Mouse (Mus musculus) cerebellum, adult 11-12 months (tissue): ENCODE results near the gene Zfp612.
"Not testable (repeated sequence)": the region's sequence is repeated elsewhere in the genome, so short reads cannot be mapped to it uniquely, and the experiment has no call there.

Experiments used
- DNase-seq: peaks from one replicate; pipeline ENCODE4 v3.0.0; 2022

The Zfp612 gene

DNA sequence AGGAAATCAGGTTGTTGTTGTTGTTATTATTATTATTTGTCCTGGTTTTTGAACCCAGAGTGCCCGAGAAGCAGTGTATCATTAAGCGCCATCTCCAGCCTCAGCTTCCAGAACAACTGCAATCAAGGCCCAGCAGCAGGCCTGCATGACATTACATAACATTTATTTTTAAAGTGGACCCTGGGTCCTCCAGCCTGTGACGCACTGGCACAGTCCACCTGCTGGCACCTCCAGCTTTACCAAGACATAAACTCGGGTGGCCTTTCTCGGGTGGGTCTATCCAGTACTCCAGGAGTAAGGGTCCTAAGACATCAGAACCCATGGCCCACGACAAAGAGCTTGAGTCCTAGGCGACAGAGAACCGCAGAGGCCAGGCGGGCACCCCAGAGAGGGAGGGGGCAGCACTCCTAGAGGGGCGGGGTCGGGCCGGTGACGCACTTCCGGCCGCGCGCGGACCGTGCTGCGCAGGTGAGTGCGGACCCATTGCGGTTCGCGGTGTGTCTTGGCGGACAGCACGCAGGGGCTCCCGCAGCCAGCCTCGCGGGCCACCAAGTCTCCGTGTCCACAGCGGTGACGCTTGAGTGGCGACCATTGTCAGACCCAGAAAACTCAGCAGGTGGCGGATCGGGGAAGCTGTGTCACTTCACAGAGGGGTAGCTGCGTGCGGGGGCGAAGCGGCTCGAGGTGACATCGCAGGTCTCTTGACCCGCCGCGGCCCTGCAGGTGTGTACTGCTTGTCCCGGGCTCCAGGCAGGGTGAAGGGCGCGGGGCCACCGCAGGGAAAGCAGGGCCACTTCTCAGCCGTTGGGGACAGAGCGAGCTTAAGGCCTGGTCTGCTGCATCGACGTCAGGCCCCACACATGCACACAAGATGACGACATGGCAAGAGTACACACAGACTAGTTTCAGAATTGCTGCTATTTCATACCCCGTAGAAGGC is at the start of gene Zfp612:
TSS of gene Zfp612 (plus strand) at position 465 of the 940 bp plus-strand sequence.
- DNase-seq: peak; percentile 87

DNA sequence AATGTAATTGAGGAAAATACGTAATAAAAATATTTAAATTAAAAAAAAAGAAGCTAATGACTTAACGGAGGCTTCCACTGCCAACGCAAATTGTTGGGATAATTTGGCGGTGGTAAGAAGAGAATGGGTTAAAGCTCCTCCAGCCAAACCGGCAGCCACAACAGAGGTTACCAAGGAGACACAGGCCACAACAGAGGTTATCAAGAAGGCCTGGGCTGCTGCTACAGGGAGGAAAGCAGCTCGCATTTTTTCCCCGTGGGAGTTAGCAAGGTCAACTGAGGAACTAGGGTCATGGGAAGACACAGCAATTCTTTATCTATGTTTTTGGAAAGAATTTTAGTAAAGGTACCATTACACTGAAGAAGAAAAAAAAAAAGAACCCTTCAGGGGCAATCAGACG is 45.8 kb upstream of the Zfp612 start:
- DNase-seq: not testable (repeated sequence)

DNA sequence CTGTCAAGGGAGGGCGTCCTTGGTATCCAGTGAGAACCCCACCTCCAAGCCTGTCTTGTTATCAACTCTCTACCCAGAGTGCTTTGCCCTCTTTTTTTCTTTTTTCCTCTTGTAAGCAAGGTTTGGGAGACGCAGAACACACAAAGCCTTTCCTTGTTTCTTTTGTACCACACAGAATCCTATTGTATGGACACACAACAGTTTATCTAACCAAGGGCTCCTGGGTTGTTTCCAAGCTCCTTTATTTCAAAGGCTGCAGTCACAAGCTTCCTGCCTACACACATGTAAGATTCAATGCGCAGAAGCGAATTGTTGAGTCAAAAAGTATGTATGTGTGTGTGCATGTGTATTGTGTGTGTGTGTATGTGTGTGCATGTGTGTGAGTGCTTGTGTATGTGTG is 45.2 kb upstream of the Zfp612 start:
- no peak for DNase-seq

DNA sequence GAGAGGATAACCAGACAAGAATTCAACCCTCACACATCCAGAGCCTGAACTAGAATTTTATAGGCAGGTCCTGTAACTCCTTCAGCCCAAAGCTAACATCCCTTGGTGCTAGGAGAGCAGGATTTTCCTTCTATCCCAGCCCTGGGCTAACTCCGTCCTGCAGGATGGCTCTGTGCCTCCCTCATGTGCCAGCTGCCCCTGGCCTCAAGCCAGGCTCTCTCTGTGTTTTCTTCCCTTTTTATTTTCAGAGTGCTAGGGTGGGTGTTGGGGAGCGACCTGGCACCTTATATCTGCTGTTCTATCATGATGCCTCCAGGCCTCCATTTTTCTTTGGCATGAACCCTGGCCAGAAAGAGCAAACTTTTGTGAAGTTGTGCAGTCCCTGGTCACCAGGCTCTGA is 43.4 kb upstream of the Zfp612 start:
- DNase-seq: no peak

DNA sequence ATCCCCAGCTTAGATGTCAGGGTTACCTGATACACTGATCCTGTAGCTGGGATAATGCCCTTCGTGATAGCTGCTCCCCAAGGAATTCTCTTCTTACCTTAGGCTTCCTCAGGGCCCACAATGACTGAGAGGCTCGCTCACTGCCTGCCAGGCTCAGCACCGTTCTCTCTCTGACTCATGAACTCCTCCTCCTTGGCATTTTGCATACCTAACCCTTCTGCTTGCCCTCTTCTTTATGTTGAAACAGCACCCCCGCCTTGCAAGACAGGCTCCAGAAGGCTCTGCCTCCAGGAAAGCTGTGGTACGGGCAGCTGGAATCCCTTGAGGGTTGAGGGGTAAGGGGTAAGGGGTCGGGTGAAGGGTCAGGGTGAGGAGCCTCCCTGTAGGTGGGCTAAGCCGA is 40.3 kb upstream of the Zfp612 start:
- no peak for DNase-seq

DNA sequence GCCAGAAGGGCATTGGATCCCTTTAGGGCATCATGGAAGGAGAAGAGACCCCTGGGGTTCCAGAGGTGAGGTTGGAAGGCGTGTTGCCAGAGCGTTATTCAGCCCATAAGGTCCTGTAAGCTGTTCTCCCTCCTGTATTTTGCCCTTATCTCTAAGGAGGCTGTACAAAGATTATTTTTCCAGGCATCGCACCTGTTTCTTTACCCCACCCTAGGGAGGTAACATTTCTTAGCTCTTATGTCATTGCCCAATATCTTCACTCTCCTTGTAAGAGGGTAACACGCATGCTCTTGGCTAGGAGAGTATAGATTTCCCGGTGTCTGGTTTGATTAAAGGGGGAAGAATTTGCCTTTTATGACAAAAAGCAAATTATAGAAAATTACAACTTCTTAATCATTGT is 39.9 kb upstream of the Zfp612 start, which contains the start of gene Chst4:
TSS of gene Chst4 (minus strand) at position 82 of the 400 bp plus-strand sequence.
- no peak for DNase-seq

DNA sequence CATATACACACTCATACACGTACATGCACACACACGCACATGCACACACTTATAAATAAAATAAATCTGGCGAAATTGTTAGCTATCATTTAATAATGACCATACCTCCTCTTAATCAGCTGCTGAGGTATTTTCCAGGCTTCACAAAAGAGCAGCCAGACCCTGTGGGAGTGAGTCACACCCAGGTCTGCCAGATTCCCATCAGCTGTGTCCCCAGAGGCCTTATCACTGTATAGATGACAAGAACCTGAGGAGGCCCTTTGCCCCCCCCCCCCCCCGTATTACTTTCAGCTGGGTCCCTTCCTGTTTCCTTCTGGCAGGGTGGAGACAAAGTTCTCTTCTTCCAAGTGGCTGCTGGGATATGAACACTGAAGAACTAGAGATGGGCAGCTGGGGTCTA is 39.0 kb upstream of the Zfp612 start:
- no peak for DNase-seq

DNA sequence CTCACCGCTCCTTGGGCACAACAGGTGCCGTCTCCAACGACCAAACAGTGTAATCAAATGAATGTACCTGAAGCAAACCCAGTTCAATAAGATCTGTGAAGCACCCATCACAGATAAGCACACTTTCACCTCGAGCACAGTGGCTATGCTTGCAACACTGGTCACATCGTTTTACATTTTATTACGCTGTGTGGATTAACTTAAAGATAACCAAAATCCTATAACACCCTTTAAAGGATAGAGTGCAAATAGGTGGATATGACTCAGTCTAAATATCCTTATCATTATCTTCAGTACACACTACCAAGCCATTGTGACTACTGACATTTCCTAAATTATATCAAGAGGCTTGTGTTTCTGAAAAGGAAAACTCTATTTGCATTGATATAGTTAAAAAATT is 28.3 kb upstream of the Zfp612 start:
- no peak for DNase-seq

DNA sequence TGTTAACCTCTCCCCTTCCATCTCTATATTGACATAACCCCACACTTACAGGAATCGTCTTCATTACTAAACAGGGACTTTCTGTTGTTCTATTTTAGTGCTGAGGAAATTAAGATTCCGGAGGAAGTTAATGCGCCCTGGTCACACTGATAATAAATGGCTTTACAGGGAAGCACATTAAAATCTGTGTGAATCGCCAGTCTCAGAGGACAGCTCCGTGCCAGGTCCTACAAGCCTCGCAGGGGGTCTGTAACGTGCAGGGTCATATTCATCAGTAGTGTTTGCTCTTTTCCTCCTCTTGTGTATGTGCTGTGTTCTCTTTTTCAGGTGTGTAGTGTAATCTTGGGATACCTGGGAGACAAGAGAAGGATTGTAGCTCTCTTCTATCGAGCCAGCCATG is 21.3 kb upstream of the Zfp612 start:
- DNase-seq: no peak

DNA sequence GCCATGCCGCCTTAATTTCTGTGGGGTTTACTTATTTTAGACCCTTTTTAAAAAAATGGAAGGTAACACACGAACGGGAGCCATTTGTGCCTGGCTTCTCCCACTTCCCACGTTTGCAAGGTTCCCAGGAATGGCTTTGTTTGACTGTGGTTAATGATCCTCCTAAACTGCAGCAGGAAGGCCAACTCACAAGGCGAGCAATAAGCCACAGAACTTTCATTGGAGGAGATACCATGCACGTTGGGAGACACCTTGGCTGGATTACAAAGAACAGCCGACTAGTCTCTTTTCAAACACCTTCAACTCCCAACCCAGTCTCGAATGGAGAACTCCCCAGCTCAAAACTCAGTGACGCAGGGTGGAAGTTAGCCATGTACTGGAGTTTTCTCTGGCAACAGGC is 15.4 kb upstream of the Zfp612 start:
- DNase-seq: no peak

DNA sequence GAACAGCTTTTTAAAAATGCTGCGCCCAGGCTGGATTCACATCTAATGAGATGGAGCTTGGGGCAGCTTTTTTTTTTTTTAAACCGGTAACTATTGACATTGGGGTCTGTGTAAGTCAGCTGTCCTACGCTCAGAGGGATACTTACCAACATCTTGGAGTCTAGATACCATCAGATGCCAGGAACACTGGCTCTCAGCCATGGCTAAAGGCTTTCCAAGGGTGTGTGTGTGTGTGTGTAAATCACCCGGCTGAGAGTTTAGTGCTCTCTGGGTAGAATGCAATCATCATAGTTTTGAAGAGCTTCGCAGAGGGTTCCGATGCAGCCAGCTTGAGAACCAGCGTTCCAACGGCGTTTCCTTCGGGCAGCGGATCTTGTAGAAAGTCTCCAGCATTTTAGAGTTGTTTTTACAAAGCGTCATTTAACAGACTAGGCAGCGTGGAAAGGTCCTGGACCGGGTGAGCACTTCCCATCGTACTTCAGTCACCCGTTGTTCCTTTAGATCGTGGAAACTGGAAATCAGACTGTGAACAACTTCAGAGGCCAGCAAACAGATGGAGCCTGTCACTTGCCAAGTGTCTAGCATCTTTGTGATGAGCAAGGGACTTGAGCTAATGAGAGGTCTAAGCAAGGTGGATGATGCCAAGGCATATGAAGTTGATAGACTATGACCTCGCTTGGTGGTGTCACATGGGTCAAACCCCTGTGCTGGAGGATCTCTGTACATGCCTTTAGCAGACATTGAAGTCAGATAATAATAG is 14.8 kb upstream of the Zfp612 start:
- DNase-seq: no peak

DNA sequence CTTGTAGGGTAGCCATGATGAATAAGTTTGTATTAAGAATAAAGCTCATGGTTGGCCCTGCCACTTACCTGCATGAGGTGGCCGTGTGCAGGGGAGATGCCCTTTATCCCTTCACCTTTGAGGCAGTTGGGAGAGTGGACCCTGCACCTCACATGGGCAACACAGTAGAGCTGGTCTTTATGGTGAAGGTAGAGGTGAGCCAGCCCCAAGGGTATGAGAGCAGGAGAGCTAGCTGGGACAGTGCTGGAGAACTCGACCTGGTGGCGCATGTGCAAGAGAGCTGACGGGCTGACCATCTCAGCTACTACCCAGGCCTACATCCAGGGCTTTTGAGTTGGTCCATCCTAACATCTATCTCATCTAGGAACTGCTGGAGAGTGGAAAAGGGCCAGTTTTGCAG is 13.9 kb upstream of the Zfp612 start:
- no peak for DNase-seq

DNA sequence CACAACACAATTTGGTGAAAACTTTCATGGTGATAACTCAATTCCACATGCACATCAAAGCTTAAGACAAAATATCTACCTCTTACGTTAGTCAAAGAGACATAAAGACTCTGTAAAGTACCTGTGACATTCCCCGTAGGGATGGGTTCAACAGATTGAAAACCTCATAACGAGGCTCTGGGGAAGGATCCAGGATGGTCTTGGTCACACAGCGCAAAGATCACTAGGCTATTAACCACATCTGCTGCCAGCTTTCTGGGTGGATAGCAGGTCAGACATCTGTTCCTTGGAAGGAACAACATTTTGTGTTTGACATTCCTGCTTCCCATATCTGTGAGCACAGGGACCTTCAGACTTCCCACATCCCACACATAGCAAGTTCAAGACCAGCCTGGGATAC is 9.8 kb upstream of the Zfp612 start:
- no peak for DNase-seq

DNA sequence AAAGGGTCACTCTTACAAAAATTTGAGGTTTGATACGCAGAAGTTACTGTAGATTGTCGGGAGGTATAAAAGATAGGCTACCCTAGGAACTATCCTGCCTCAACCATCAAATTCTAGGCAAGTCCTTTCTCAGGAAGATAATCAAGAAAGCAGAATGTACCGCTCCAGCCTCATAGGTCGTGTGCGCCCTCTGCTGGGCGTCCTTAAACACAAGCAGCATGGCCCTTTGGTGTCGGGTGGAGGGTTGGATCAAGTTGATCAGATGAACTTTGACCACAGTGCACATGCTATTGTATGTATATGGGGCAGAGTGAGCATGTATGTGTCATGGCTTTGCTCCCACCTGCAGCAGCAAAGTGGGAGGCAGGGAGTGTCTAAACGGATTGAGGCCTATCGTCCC is 7.9 kb upstream of the Zfp612 start:
- peak; percentile 38 for DNase-seq

DNA sequence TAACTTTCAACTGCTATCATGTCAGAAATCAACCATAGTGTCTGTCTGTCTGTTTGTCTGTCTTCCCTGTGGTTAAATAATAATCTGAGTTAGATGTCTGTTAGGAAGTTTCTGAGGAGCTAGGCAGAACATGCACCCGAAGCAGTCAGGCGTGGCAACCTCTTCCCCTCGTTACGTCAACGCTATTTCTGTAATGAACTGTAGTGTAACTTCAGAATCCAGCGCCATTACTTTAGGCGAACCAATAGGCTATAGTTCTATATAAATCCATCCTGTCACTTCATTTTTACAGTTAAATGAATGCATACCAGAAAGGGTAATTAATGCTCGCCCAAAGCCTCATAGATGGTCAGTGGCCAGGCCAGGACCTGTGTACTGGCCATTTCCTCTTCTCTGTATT is 5.0 kb upstream of the Zfp612 start:
- no peak for DNase-seq

DNA sequence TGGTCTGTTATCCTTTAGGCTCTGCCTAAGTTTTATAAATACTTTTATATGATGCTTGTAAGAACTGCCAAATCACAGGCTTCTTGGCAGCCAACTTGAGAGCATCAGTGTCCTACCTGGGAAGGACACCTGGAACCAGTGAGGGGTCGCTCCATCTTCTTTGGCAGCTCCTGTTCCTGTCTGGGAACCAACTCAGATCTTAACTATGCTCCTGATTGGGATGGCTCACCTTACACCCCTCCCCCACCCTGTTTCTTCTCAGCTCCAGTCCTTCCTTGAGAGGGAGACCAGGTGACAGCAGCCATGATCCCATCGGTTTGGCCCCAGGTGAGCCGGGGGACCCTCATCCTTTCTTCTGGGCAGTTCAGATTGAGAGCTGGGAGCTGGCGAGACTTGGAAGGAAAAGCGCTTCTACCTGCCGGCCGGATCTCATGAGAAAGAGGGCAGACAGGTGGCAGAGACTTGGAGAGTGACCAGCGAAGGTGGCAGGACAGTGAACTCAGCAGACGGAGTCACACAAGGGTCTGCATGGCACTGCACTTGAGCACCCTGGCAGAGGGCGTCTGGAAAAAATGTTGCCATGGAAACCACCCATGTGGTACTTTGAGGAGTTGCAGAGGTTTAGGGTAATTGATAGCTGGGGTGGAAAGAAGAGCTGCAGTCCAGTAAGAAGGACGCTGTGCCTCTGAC is 3.0 kb downstream of the Zfp612 start:
- DNase-seq: peak; percentile 32

DNA sequence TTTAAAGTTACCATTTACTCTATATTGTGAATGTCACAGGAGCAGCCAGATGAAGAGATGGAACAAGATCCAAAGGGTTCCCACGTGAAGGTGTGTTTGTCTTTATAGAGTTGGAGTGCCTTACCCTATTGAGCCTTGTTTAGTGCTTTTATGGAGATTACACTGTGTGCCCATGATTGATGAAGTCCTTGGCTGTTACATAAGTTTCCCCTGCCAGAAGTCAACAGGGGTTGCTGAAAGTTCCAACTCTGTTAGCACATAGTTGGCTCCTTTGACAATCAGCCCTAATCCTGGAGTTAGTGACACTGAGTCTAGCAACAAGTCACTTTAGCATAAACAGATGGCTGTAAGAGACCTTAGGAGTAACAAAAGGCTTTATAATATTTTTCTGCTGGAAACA is 12.3 kb downstream of the Zfp612 start:
- no peak for DNase-seq

DNA sequence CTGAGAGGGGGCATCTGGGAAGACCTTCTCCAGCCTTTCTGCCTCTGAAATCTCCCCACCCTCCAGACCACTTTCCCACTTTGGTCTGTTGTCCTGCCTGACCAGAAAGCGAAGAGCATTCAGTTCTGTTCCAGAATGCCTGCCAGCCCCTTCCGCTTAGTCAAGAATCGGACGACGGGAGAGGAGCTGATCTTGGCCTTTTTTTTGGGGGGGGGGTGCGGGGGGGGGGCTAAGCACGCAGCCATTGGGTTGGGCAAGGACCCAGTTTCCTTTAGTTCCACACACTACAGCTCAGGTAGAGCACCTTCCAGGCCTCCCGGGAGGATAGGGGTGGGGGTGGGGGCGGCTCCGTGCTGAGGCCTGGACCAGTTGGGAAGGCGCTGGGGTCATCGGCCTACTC is 21.4 kb downstream of the Zfp612 start, which contains the start of gene Gm21964:
TSS of gene Gm21964 (plus strand) at position 301 of the 400 bp plus-strand sequence.
- DNase-seq: no peak

DNA sequence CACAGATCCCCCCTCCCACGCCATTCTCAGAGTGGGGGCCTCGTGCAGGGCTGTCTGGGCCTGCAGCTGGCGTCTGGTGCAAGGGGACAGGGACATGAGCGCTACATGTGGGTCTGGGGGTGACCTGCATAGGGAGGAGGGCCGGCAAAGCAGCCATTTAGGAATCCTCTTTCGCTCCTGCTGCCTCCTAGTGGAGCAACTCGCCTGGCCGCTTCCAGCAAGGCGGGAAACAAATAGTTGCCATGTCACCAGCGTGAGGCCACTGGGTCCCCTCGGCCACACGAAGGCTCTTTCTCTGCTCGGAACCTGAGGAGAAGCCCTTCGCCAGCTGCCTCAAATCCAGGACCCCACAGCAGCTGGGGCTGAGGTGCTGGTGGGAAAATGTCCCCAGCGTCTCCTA is 22.1 kb downstream of the Zfp612 start:
- no peak for DNase-seq

DNA sequence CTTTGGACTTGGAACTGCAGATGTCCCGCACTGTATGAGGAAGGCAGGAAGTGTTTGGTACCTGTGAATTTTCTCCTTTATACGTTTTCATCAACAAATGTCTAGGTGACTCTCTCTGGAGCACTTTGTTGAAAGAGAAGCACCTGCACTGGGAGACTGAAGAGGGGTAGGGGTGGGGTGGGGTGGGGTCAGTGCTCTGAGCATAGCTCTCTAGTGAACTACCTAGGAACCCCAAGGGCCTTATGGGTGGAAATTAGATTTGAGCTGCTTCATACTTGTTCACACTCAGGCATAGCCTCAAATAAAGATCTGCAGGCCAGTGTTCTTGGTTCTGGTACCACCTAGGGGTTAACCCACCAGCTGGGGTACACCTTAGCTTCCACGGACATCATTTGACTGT is 23.1 kb downstream of the Zfp612 start, which contains the start of gene Gm17720:
TSS of gene Gm17720 (minus strand) at position 101 of the 400 bp plus-strand sequence.
- DNase-seq: no peak

DNA sequence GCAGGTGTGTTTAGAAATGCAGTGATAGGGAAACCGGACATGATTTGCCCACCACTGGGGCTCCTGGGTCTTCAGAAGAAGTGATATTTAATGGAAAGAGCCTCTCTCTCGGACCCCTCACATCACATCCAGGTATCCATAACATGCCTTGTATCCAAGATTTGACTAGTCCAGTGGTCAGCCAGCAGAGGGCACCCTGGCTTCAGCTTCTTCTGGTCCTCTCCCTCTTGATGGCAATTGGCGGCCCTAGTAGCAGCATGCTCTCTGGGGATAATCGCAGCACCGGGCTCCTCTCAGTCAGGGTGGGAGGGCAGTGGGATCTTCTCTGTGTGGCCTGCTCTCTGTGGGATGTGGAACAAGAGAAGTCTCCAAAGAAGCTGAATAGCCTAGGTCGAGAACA is 40.2 kb downstream of the Zfp612 start:
- DNase-seq: peak; percentile 42

DNA sequence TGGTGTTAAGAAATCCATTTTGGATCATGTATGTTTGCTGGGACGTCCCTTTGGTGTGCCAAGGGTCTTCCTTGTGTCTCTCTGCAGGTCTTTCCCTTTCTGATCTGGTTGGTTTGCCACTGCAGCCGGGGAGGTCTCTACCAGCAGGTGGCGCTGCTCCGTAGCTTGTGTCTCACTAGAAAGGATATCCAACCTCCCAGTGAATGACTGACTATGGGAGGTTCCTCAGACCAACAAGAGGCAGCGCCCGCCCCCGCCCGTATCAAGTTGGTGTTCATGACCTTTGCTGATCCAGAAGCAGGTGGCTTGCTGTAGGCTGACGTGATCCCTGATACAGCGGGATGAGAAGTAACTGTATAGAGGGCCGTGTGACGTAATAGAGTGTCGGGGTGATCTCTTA is 51.0 kb downstream of the Zfp612 start:
- peak; percentile 69 for DNase-seq

DNA sequence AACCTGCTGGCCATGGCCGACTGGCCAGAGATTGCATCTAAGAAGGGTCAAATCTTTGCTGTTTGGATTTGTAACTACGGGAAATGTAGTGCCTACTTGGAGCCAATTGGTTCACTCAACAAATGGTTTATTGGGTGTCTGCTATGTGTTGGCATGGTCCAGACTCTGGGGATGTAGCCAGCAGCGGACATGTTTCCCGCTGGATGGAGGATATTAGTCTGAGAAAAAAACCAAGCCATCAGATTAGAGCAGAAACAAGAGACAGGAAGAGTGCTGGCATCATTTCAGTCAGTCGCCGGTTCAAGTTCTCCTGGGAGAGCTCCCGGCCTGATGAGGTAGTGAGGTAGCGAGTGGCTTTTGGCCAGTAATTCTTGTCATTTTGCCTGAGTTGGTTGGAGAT is 54.7 kb downstream of the Zfp612 start:
- no peak for DNase-seq
